Mouse (Mus musculus) adrenal gland, postnatal 36 days (tissue): Measurements from ENCODE around the gene Tpcn1. TPM values are rescaled to one million over a fixed set of nuclear protein-coding genes. Genes with fewer than 3 reads are reported as not detected.
A peak's percentile ranks its signal among the peaks of the same experiment; 100 is the strongest.

Source experiments
- DNase-seq, 2 experiments: peaks; one replicate each; pipeline ENCODE4 v3.0.0; 2021; ENCODE audit warnings: mixed read lengths in 1 of 2
- total RNA-seq, 2 experiments: library from RNA; stranded (reverse); gene quantifications; 2 replicates each; pipeline ENCODE4 v1.2.3; 2021

The Tpcn1 gene
- total RNA-seq, 2 experiments from 2014 or later = 34.1 to 36.9 TPM

GRCm38 (mm10) chr5:120555871-120556270, 32.6 kb downstream of the Tpcn1 start:
- no peak for DNase-seq

GRCm38 (mm10) chr5:120550673-120551072, 37.8 kb downstream of the Tpcn1 start:
- no peak for DNase-seq

GRCm38 (mm10) chr5:120550137-120550536, 38.3 kb downstream of the Tpcn1 start:
- DNase-seq = no peak

GRCm38 (mm10) chr5:120548236-120548850, 40.1 kb downstream of the Tpcn1 start:
- DNase-seq = no peak

- DNase-seq = no peak
Observed at GRCm38 (mm10) chr5:120536632-120537031, 51.8 kb downstream of the Tpcn1 start.

- no peak for DNase-seq
Observed at GRCm38 (mm10) chr5:120536046-120536445, 52.4 kb downstream of the Tpcn1 start.

GRCm38 (mm10) chr5:120534686-120535075, 53.8 kb downstream of the Tpcn1 start:
- no peak for DNase-seq

- DNase-seq = no peak
Observed at GRCm38 (mm10) chr5:120534071-120534685, 54.3 kb downstream of the Tpcn1 start.

GRCm38 (mm10) chr5:120531631-120532030, 56.8 kb downstream of the Tpcn1 start:
- DNase-seq = no peak

- DNase-seq = no peak
Observed at GRCm38 (mm10) chr5:120527296-120527964, 61.0 kb downstream of the Tpcn1 start.

GRCm38 (mm10) chr5:120526311-120526710, 62.2 kb downstream of the Tpcn1 start:
- no peak for DNase-seq

- DNase-seq = no peak
Observed at GRCm38 (mm10) chr5:120525737-120526136, 62.7 kb downstream of the Tpcn1 start.

- no peak for DNase-seq
Observed at GRCm38 (mm10) chr5:120524736-120525135, 63.7 kb downstream of the Tpcn1 start.

GRCm38 (mm10) chr5:120522649-120523048, 65.8 kb downstream of the Tpcn1 start:
- DNase-seq = peak; percentile 48 to 64

- peak; percentile 71 to 78 for DNase-seq
Observed at GRCm38 (mm10) chr5:120517552-120517951, 70.9 kb downstream of the Tpcn1 start.

- peak; percentile 55 to 58 for DNase-seq
Observed at GRCm38 (mm10) chr5:120516221-120516984, 72.1 kb downstream of the Tpcn1 start.

GRCm38 (mm10) chr5:120515451-120515850, 73.0 kb downstream of the Tpcn1 start:
- no peak for DNase-seq

GRCm38 (mm10) chr5:120514754-120515153, 73.7 kb downstream of the Tpcn1 start:
- DNase-seq = peak in 1 of 2 experiments; percentile 45

- peak; percentile 51 to 71 for DNase-seq
Observed at GRCm38 (mm10) chr5:120514031-120514677, 74.3 kb downstream of the Tpcn1 start.

- no peak for DNase-seq
Observed at GRCm38 (mm10) chr5:120512911-120513555, 75.4 kb downstream of the Tpcn1 start.

GRCm38 (mm10) chr5:120511643-120512220, 76.7 kb downstream of the Tpcn1 start:
- DNase-seq = peak; percentile 61 to 67
